Mouse (Mus musculus): ENCODE data around the gene Amz2. TPM values are rescaled to one million over a fixed set of nuclear protein-coding genes. Genes with fewer than 3 reads are reported as not detected.

The Amz2 gene
- polyA plus RNA-seq, 1 experiment, result 63.8 TPM

DNA sequence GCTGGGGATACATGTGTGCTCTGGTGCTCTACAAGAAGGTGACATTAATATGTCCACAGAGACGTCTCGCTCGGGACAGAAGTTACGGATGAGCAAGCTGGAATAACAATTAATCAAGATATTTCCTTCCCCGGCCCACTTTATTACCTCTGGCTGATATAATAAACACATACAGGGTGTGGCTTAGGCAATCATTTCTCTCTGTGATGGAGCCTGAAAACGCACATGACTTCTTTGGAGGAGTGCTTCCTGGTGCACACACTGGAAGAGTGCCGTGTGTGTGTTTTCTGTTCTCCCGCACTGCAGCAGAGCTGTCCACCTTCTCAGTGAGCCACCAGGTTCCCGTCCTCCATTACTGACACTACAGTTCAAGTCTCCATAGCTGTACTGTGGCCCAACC, 72.2 kb downstream of the Amz2 start:
- 90% methylated on average over 9 of the region's 9 CpGs for WGBS
- H3K4me1 ChIP-seq (ENCODE audit: control insufficient read depth, insufficient read depth, low read length), result peaks cover 11% of the 10 kb centered on the region; the same call in 1 of the 2 replicates

DNA sequence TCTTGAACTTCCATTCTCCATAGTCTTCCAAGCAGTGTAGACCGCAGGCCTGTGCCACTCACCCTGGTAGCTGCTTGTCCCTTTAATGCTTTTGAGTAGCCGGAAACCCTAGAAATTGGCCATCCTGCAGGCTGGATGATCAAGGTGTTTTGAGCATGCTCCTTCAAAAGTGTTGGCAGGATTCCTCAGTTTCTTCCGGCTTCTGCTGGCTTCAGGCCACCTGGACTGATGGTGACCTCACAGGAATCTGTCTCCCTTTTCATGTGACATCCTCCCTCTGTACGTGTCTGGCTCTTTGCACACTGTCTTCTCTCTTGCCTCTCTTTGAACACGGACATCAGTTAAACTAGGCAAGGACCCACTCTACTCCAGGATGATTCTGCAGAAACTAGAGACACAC, 74.5 kb downstream of the Amz2 start:
- H3K27me3 ChIP-seq (ENCODE audit: control insufficient read depth, insufficient read depth, low read length), result no peaks in the 10 kb centered on the region
- no peak overlapping the region for H3K4me3 ChIP-seq (replicated peaks; ENCODE audit: insufficient read depth, low read depth, low read length)
- TF ChIP-seq CTCF (IDR thresholded peaks at IDR 0.05; ENCODE audit: borderline replicate concordance, insufficient read depth, low read depth, low read length), result no peak
- no peak for TF ChIP-seq POLR2A (IDR thresholded peaks at IDR 0.05; ENCODE audit: borderline replicate concordance, insufficient read depth, low read length)
- no peak overlapping the region for H3K27ac ChIP-seq (ENCODE audit: insufficient read depth, low read length)
- 18% methylated on average over 5 of the region's 5 CpGs for WGBS
- peaks cover 25% of the 10 kb centered on the region for H3K4me1 ChIP-seq (ENCODE audit: control insufficient read depth, insufficient read depth, low read length)
- peak; percentile 81 to 89 for DNase-seq

More for the DNA sequence above, 72.2 kb downstream of the Amz2 start:
- no peak for TF ChIP-seq CTCF (IDR thresholded peaks at IDR 0.05; ENCODE audit: borderline replicate concordance, insufficient read depth, low read depth, low read length)
- TF ChIP-seq POLR2A (IDR thresholded peaks at IDR 0.05; ENCODE audit: borderline replicate concordance, insufficient read depth, low read length), result no peak
- no peak overlapping the region for H3K4me3 ChIP-seq (replicated peaks; ENCODE audit: insufficient read depth, low read depth, low read length)
- DNase-seq, result no peak
- no peaks in the 10 kb centered on the region for H3K27me3 ChIP-seq (ENCODE audit: control insufficient read depth, insufficient read depth, low read length)
- no peak overlapping the region for H3K27ac ChIP-seq (ENCODE audit: insufficient read depth, low read length)

Other genes with a start within 250 kb of the Amz2 start
- gene Rgs9, start 127.8 kb upstream of the Amz2 start, polyA plus RNA-seq (2012; rRNA removed), result 5.3 and 6.2 TPM in 2 replicates
- 35.6 and 37.5 TPM in 2 replicates for gene Gna13, start 63.1 kb upstream of the Amz2 start, polyA plus RNA-seq (2012; rRNA removed)
- gene 9930022D16Rik, start 12.0 kb upstream of the Amz2 start, polyA plus RNA-seq (2012; rRNA removed), result not detected in 2 replicates
- 39.5 and 47.1 TPM in 2 replicates for gene Arsg, start 47.4 kb downstream of the Amz2 start, polyA plus RNA-seq (2012; rRNA removed)
- 7.9 and 8.9 TPM in 2 replicates for gene Slc16a6, start 47.7 kb downstream of the Amz2 start, polyA plus RNA-seq (2012; rRNA removed)
- 20.4 and 23.1 TPM in 2 replicates for gene Wipi1, start 186.0 kb downstream of the Amz2 start, polyA plus RNA-seq (2012; rRNA removed)
- gene Prkar1a, start 223.5 kb downstream of the Amz2 start, polyA plus RNA-seq (2012; rRNA removed), result 421 and 429 TPM in 2 replicates